Mouse (Mus musculus) T-helper 17 cell (primary cell): ENCODE results near the gene Gm15319.
"Not testable (repeated sequence)": the region's sequence is repeated elsewhere in the genome, so short reads cannot be mapped to it uniquely, and the experiment has no call there.

Experiments used
- in situ Hi-C, 2 experiments: fragments of 300-600 bp; cut with MboI, MseI; formaldehyde crosslinking; loops; 1 replicate in 1 of 2; 2 replicates in 1 of 2; pipeline ENCODE4 v1.15.1; 2025; ENCODE audit warnings: high pct_unique_total_duplicates in 2 of 2

Gene Gm15319

DNA sequence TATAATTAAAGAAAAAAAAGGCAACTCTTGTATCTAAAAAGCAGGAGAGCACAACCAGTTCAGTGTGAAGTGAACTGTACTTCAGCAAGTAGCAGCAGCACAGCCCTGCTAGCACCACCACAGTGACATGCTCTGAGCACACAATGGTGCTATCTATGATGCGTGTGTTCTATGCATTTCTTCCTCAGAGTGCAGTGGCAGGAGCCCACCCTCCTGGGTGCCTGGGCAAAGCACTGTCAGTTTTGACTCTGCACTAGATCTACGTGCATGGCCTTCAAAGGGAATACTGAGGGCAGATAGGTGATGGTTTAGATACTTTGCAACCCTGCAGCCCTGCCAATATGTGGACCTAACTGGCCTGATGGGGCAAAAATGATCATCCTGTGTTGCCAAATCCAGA lies at the start of gene Gm15319:
Gene Gm15319 (minus strand): TSS at position 101 of the 400 bp plus-strand sequence.
- in situ Hi-C loops, result loop anchor here in 1 of 2 experiments (5.0 kb wide), 1 partner anchor 326 kb away; no protein-coding TSS in a partner anchor

DNA sequence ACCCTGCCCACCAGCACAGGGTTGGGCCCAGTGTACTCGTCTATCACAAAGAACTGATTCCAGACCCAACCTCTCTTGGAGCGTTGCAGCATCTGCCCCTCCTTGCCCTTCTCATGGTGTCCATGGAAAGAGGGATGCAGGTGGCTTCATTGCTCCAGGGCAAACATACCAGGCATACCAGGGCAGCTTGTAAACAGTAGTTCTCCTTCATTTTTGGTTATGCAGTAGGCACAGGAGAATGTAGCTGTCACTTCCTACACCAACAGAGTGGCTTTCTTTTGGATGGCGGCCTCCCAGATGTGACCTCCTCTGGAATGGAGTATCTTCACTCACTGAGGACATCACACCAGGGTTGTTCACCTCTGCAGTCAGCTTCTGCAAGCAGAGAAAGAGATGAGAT lies 47.3 kb upstream of the Gm15319 start:
- in situ Hi-C loops, result loop anchor here (5.0 to 10.0 kb wide), 4 partner anchors 123 to 728 kb away; no protein-coding TSS in a partner anchor

DNA sequence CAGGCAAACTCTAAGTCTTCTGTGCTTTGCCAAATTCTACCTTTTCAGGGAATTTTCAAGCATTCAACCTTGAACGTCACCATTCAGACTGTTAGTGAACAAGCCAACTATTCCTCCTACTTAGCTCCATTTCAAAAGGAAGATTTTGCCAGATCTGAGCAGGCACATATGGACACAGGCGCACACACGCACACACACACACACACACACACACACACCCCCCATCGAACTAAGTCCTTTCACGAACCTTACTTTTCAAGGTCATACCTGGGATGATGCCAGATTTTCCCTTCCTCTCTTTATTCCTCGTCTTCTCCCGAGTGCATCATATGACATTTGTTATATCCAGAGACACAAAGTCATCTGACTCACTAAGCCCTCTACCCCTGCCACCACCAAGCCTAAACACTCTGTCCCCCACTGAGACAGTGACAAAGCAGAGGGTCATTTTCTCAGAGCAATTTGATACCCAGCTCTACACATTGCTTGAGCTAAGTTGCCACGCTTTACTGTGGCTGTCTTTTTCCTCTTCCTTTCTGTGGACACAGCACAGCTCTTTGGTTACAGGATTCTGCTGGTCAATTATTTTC lies 45.5 kb upstream of the Gm15319 start:
- in situ Hi-C loops, result loop anchor here (5.0 kb wide), 3 partner anchors 159 to 406 kb away; no protein-coding TSS in a partner anchor

DNA sequence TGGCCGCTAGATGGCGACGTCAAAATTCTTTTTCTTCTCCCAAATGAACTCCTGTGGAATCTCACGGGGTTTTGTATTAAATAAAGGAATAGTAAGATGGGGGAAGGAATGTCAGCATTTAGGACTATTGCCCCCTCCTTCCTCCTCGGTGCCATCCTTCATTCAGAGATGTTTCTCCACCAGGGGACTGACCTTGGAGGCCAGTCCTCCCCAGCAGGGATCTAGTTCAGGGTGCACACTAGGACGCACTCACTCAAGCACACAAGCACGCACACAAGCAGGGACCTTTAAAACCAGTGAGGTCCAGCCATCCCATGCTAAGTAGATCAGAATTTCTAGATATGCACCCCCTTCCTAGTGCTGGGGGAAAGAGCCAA lies 26.3 kb upstream of the Gm15319 start:
- in situ Hi-C loops, result not testable (repeated sequence)

DNA sequence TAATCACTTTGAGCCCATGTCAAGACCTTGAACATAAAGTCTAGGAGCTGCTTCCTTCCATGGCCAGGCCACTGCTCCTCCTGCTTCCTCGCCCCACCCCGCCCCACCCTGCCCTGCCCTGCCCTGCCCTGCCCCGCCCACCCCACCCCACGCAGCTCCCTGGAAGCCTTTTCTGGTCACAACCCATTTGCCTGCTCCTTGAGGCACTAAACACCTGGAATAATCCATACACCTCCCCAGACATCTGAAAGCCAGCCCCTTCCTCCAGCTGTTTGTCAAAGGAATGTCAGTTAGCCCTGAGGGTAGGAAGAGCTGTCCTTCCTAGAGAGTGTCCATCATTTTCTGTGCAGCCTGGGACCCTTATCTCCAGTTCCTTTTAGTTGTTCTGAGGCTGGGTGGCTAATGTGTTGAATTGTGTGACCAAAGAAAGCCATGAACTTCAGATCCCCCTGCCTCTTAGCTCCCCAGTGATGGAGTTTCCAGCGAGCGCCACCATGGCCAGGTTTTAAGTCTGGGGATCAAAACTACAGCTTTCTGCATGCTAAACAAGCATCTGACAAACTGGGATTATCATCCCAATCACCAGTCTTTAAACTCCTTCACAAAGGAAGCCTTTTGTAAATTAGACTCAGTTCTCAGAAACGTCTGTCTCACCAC lies 25.8 kb upstream of the Gm15319 start:
- in situ Hi-C loops, result not testable (repeated sequence)

DNA sequence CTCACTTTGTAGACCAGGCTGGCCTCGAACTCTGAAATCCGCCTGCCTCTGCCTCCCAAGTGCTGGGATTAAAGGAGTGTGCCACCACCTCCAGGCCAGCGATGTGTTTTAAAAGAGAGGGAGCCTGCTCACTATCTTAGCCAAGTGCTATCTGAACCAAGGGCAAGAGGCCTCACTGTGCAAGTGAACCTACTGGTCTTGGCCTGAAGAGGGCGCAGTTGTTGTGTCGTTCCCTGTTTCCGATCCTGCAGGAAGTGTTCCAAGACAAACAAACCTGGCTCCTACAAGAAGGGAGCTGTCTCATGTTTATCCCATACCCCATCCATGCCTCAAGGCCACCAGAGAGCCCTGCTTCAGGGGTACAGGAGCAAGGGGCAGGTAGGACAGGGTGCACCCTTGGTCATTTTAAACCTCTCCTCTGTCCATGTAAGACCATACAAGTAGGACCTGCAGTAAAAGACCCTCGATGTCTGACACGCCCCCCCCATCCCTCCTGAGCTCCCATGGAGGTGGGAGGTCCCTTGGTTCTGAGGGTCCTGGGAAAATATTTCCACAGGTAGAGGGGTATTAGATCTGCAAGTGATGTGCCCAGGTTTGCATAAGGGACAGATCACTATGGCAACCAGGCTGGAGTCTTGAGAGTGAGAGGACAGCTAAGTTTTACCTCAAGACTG lies 24.2 kb upstream of the Gm15319 start:
- in situ Hi-C loops, result not testable (repeated sequence)

DNA sequence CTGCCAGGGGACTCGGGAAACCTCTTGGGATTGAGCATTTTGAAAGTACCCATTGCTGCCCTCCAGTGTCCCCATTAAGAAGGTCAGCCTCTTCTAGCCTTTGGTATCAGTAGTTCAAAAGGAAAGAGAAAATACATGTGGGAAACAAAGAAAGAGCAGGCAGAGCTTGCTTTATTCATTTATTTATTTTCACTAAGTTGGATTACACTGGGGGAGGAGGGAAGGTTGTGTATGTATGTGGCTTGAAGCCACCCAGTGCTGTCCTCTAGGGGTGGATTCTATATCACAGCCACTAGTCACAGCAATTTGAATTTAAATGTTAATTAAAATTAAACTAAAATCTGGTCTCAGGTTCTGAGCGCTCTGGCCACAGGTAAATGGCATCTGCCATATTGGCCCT lies 22.0 kb upstream of the Gm15319 start:
- in situ Hi-C loops, result not testable (repeated sequence)

DNA sequence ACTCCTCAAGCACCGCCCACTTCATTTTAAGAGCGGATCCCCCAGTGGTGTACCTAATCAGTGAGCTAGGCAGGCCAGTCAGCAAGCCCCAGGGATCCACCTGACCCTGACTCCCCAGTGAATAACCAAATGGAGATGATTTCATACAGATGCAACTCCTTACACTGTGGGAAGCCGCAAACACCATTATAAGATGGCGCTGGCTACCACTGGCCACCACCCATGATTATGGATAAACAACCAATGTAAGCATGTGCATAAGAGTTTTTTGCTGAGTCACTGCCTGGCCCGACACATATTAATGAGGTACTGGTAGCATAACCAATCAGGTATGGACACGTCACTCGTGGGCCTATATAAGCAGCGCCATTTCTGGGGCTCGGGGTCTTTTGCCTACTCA lies 21.1 kb upstream of the Gm15319 start:
- in situ Hi-C loops, result not testable (repeated sequence)

DNA sequence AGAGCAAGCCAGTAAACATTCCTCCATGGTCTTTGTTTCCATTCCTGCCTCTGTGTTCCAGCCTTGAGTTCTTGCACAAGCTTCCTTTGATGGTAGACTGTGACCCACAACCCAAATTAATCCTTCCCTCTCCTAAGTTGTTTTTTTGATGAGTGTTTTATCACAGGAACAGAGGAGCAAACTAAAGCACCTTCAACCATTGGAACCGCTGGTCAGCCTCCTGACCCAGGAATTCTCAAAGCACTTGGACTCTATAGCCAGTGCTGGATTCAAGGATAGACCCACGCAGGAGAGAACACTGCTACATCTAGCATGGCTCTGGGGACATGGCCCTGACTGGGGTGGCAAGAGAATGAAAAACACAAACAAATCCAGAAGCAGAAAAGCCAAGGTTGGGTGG lies 19.1 kb upstream of the Gm15319 start:
- in situ Hi-C loops, result not testable (repeated sequence)

DNA sequence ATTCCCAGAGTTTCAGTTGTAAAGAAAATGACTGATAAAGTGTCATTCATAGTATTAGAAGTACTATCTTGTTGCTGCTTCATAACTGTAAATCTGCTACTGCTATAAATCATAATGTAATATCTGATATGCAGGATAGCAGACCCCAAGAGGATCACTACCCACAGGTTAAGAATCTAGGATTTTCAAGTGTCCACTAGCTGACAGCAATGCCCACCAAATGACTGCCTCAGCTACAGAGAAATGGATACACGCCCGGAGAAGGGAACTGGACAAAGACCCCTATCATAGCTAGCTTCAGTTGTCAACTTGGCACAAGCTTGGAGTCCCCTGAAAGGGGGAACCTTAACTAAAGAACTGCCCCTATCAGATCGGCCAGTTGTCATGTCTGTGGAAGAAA lies 18.6 kb upstream of the Gm15319 start:
- in situ Hi-C loops, result not testable (repeated sequence)

DNA sequence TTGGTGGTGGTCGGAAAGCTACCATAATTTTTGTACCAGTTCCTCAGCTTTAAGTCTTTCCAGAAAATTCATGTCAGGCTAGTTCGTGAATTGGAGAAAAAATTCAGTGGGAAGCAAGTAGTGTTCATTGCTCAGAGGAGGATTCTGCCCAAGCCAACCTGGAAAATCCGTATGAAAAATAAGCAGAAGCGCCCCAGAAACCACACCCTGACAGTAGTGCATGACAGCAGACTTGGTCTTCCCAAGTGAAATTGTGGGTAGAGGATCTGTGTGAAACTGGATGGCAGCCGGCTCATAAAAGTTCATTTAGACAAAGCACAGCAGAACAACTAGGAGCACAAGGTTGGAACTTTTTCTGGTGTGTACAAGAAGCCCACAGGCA lies 18.2 kb upstream of the Gm15319 start:
- in situ Hi-C loops, result not testable (repeated sequence)

DNA sequence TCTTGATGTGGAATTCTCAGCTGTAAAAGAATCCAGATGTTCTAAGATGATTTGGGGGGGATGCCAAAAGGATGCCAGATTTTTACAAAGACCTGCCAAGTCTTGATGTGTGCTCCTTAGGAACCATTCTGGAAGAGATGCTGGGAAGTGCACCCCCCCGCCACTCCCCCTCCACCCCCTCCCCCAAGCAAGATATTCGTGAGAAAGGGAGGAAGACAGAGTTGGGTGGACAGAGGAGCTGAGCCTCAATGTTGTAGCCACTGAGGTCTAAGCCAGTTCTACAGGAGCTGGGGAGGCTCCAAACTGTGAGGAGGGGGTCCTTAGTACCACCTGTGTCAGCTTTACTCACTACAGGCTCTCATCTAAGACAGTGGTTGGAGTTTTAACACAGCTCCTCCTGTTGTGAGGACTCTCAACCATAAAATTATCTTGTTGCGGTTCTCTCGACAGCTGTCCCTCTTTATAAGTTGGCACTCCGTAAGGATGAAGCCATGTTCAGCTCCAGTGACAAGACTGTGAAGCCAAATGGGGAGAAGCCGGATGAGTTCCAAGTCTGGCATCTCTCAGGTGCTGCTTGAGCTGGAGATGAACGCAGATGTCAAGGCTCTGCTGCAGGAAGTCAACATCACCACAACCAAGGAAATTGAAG lies 17.7 kb upstream of the Gm15319 start:
- in situ Hi-C loops, result not testable (repeated sequence)

DNA sequence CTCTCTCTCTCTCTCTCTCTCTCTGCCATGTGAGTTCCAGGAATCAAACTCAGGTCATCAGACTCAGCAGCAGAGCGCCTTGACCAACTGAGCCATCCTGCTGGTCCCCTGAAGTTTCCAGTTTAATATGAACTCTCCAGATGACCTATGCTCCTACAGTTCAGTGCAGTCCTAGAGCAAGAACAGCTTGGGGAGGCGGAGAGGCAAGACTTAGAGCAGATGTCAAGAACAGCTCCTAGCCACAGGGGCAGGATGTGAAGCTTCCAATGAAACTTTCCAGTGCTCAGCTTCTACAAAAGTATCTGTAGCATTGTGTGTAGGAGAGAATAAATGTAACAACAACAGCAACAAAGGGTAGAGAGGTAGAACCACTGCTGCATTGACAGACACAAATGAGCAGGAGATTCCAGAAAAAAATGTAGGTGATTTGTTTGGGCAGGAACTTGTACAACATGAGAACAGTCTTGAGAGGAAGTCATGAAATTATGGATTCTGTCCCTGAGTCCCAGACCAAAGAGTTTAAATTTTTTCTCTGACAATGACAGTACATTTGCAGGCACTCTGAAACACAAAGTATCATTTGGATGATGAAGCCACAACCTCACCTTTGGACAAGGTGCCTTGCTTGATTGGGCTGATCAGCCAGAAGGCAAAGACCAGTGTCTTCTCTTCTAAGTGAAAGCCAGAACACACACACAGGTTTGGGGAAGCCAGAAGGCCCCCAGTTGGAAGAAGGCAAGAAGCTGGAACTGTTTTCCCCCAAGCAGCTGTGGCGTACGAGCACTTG lies 16.8 kb upstream of the Gm15319 start:
- in situ Hi-C loops, result loop anchor here in 1 of 2 experiments (5.0 kb wide), 2 partner anchors 217 to 432 kb away; no protein-coding TSS in a partner anchor

DNA sequence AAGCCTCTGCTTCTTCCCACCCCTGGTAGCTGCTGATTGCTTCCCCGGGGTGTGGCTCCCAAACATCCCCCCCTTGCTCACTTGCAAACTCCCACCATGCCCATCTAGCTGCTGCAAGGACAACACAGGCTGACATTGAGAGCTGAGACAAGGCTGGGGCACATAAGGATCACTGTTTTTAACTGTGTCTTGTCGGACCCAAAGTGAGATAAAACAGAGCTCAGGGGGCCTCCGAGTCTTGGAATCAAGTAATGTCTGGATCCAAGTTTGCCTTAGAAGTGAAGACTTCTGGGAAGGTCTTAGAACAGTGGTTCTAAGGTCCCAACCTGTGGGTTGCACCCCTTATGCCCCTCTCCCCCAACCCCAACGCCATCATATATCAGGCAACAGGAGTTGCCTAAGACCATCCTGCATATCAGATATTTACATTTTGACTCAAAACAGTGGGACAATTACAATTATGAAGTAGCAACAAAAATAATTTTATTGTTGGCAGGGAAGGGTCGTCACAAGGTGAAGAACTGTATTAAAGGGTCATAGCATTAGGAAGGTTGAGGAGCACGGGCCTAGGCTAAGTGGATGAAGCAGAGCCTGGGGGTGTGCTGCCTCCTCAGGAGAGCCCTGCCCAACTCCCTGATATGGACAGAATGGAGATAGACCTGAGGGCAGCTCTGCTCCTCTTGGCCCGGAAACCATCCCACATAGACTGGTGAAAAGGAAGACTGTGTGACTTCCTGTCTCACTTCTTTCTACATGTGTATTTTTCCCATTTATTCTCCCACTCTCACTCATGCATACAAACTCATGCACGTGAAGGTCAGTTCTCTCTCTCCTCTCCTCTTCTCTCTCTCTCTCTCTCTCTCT lies 16.0 kb upstream of the Gm15319 start:
- in situ Hi-C loops, result loop anchor here in 1 of 2 experiments (5.0 kb wide), 2 partner anchors 218 to 433 kb away; no protein-coding TSS in a partner anchor

DNA sequence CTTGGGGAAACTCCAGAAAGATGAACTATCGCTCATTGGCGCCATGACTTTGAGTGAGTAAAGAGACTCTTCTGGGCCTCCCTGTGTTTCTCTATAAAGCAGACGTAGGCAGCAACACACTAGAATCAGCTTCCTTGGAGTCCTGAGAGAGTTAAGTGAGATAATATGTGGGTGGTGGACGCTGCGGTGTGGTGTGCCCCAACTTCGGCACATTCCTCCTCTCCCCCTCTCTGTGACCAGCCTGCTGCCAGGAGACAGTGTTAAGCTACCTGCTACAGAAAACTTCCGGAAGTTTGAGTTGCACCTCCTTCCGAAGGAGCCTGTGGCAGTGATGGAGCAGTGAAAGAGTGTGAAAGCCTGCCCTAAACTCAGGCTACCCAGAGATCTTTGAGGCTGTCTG lies 15.3 kb upstream of the Gm15319 start:
- in situ Hi-C loops, result loop anchor here in 1 of 2 experiments (5.0 kb wide), 2 partner anchors 219 to 434 kb away; no protein-coding TSS in a partner anchor

DNA sequence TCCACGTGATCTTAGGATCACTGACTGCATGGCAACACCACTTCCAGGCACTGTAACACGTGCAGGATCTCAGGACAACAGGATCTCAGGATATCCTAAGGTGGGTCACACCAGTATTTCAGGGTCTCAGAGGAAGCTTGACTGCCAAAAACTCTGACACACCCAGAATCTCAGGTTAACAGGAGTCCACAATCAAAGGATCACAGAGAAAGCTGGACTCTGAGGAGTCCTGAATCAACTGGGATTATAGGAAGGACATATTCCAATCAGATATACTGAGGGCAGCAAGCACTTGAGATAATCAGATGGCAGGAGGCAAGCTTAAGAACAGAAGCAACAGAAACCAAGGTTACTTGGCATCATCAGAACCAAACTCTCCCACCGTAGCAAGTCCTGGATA lies 12.7 kb upstream of the Gm15319 start:
- in situ Hi-C loops, result loop anchor here in 1 of 2 experiments (5.0 kb wide), 2 partner anchors 222 to 437 kb away; no protein-coding TSS in a partner anchor

DNA sequence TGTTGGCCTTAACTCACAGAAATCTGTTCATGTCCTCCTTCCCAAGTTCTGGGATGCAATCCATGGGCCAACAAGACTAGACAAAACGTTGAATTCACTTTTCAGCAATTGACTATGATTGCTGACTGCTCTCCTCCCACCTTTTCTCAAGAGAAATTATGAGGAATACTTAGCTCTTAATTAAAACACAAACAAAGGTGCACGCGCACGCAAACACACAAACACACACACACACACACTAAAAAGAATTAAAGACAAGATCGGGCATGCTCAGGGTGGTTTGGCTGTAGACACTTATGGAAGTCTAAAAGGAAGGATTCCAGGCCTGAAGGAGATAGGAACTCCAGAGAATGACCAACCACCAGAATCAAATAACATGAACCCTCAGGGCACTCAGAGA lies 6.6 kb downstream of the Gm15319 start:
- in situ Hi-C loops, result loop anchor here (10.0 kb wide), 1 partner anchor 268 kb away; no protein-coding TSS in a partner anchor

DNA sequence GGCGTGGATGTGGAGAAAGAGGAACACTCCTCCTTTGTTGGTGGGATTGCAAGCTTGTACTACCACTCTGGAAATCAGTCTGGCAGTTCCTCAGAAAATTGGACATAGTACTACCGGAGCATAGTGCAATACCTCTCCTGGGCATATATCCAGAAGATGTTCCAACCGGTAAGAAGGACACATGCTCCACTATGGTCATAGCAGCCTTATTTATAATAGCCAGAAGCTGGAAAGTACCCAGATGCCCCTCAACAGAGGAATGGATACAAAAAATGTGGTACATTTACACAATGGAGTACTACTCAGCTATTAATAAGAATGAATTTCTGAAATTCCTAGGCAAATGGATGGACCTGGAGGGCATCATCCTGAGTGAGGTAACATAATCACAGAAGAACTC lies 9.4 kb downstream of the Gm15319 start:
- in situ Hi-C loops, result loop anchor here (5.0 to 10.0 kb wide), 2 partner anchors 271 to 441 kb away; no protein-coding TSS in a partner anchor

DNA sequence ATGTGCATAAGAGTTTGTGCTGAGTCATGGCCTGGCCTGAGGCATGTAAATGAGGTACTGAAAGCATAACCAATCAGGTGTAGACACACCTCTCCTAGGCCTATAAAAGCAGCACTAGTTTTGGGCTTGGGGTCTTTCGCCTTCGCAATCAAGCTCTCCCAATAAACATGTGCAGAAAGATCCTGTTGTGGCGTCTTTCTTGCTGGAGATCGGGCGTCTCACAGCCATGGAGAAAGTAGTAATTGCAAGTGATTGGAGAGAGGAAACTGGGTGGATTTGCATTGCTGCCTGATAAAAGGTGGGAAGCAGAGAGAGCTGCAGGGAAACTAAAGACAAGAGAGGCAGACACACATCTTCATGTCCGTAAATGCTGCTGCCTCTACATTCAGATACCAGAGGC lies 60.3 kb downstream of the Gm15319 start:
- in situ Hi-C loops, result loop anchor here in 1 of 2 experiments (5.0 kb wide), 1 partner anchor 325 kb away; no protein-coding TSS in a partner anchor

DNA sequence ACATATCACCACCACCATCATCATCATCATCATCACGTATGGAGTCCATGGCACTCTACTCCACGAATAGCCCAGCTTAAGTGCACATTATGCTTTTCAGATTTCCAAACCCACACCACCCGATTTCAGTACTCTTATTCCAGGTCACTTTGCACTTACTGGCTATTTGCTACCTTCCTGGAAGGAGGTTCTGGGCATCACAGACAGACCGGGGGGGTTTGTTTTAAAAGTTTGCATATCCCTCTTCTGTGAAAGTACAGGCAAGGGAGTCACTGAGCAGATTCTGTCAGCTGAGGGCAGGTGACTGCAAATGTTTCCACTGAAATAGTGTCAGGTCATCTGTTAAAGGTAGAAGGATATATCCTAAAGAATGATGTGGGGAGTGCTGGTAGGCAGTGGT lies 63.0 kb downstream of the Gm15319 start:
- in situ Hi-C loops, result loop anchor here in 1 of 2 experiments (5.0 kb wide), 1 partner anchor 323 kb away; no protein-coding TSS in a partner anchor
